Mouse (Mus musculus): ENCODE results near the gene 2700049A03Rik. TPM values are rescaled to one million over a fixed set of nuclear protein-coding genes. Genes with fewer than 3 reads are reported as not detected.

The 2700049A03Rik gene
- total RNA-seq, 2 experiments from 2014 or later: 3.1 to 3.5 TPM

DNA sequence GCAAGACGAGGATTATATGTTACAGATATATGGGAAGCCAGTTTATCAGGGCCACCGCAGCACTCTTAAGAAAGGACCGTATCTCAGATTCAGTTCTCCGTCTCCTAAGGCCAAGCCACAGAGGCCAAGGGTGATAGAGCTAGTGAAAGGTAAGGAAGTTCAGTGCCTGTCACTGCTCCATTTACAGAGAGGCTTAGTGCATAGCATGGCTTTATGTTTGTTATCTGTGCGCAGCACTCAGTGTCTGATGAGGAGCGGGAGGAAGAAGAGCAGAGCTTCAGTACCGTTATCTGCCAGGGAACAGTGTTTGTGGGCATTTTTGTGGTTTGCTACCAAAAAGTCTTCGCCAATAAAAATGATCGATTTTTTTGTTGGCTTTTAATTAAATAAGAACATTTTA is 27.8 kb downstream of the 2700049A03Rik start:
- DNase-seq: no peak
- intact Hi-C loops (cut with DNase I): no loop called here

DNA sequence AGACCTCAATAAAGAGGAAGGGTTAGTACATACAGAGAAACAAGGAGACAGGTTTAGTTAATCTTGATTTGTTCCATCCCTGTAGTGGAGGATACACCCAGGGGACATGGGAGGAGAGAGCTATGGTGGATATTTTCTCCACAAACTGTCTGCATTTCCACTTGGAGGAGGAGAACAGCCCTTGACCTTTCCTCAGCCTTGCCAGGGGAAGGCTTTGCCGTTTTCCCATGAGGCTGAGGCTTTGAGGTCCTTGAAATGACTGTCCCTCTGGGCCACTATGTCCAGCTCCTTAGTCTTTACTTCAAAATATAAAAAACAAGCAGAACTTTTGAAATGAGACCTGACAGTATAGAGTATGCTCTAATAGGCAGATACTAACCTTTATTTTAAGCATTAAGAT is 33.3 kb downstream of the 2700049A03Rik start:
- no peak for DNase-seq
- intact Hi-C loops (cut with DNase I): no loop called here

DNA sequence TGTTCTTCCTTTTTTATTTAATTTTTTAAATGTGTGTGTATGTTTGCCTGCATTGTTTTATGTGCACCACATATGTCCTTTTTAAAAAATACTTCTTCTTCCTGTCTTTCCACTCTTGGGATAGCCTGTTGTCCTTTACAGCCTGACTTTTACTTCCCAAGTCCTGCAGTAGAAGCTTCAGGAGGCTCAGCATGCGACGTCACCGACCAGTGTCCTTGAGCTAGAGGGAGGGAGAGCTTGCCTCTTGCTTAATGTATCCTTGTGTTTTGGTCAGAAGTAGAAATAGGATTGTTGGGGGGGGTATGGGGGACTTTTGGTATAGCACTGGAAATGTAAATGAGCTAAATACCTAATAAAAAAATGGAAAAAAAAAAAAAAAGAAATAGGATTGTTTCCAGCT is 47.1 kb downstream of the 2700049A03Rik start:
- intact Hi-C loops (cut with DNase I): no loop called here
- DNase-seq: no peak

DNA sequence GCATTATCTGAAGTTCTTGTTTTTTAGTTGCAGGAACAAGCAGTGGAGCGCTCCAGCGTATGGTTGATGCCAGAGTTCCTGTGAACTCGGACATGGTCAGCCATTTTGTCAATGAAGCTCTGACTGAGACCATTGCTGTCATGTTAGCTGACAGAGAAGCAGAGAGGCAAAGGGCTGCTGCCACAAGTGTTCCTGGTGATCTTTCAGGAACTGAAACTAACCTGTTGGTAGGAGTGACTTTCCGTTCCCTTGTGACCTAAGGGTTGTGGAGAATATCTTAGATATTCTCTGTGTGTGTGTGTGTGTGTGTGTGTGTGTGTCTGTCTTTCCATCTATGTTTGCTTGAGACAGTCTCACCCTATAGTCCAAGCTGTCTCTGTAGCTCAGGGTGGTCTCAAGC is 47.7 kb downstream of the 2700049A03Rik start:
- DNase-seq: no peak
- intact Hi-C loops (cut with DNase I): no loop called here

DNA sequence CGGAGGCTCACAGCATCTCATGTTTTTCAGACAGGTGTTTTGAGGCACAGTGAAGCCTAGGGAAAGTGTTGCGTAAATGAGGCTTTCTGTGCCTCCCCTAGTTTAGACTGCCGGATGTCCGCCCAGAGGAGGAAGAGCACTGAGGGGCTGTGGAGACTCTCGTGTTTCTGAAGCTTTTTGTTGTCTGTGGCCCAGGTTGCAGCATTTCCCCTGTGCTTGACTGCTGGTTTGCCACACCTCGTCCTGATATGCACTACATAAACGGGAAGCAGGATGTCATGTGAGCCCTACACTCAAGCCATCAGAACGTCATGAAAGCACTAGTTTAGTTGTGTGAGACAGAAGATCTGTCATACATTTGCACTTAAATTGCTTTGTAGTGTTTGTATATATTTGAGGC is 56.1 kb downstream of the 2700049A03Rik start:
- intact Hi-C loops (cut with DNase I): no loop called here
- no peak for DNase-seq

DNA sequence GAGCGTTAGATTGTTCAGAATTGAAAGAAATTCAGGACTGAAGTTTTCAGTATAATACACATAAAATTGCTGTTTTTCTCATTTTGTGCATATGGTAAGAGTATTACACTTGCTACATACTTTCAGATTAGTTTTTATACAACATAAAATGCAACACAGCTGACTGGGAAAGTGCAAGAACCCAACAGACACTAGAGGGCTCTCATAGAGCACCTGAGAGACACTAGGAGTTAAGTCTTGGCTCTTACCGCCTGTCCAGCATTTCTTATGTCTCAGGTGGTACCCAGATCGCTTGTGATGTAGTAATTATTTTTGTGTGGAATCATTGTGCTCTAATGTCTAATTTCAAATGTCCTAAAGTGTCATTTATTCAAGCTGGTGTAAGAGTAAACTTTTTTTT is 61.0 kb downstream of the 2700049A03Rik start:
- no peak for DNase-seq
- intact Hi-C loops (cut with DNase I): loop anchor here (2.0 kb wide), 1 partner anchor 511 kb away; no protein-coding TSS in a partner anchor

DNA sequence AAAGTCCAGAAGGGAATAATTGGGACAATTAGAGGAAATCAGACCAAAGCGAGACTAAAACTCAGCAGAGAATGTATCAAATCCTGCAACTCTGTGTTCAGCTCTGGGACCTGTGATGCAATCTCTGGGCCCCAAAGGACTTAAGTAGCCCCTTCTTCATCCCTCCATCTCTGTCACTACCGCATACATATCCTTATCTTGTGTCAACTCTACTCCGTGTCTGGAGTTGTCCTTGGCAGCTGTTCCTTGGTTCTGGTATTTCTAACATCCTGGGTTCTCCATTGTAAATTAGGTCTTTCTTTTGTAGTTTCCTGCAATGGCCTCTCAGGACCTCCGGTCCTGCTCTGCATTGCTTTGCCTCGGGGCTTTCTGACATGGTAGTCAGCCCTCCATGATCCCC is 65.1 kb downstream of the 2700049A03Rik start:
- intact Hi-C loops (cut with DNase I): loop anchor here (5.0 kb wide), 1 partner anchor 116 kb away; no protein-coding TSS in a partner anchor
- DNase-seq: no peak

DNA sequence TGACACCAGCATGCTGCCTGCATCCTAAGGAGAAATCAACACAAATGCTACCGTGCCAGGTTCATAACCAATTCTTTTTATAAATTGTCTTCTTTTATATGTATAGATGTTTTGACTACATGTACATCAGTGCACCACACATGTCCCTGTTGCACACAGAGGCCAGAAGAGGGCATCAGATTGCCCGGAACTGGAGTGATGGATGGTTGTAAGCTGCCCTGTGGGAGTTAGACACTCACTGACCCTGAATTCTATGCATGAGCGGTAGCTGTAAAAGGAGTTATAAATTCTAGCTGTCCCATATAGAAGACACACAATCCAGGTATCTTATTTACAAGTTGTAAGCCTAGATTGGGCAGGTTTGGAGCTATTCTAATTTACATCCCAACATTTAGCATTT is 67.7 kb downstream of the 2700049A03Rik start:
- intact Hi-C loops (cut with DNase I): loop anchor here (5.0 kb wide), 1 partner anchor 113 kb away; no protein-coding TSS in a partner anchor
- DNase-seq: no peak

DNA sequence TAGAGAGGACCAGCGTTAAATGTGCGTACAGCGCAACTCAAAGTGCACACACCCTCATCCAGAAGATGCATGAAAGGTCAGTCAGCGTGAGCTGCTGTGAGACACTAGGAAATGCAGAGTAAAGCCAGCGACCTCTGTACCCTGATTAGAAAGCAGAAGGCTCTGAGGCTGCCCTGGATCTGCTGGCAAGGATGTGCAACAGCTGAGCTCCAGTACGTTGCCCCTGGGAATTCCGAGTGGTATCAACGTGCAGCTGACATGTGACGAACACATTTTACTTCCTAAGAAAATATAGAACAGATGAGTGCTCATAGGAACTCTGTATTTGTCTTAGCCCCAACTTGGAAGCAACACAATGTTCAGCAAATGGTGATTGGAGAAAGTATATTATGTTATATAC is 80.5 kb downstream of the 2700049A03Rik start:
- intact Hi-C loops (cut with DNase I): no loop called here
- DNase-seq: no peak

DNA sequence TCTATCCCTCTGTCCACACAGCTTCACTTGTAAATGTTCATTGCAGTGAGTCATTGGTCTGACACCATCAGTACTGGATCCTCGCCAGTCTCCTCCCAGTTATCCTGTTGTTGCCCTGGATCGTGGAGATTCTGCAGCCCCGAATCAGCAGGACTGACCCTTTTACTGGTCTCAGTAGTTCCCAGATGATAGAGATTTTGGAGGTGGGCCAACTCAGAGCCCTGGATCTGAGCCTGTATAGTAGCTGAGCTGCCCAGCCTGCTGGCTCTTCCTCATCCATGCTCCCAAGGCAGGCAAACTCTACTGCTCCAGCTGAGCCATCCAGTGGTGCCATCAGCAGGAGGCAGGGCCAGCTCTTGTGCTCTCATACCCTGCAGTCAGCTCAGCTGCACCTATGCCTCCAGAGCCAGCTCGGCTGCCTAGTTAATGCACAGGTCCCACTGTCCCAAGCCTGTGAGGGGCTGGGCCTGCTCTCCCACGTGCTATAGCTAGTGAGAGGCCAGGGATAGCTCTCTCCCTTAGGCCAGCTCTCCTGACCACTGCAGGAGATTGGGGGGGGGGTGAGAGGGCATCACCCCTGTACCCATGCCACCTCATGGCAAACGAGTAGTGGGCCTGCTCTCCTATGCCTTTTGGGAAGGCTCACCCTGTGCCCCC is 81.3 kb downstream of the 2700049A03Rik start:
- intact Hi-C loops (cut with DNase I): no loop called here
- DNase-seq: no peak

DNA sequence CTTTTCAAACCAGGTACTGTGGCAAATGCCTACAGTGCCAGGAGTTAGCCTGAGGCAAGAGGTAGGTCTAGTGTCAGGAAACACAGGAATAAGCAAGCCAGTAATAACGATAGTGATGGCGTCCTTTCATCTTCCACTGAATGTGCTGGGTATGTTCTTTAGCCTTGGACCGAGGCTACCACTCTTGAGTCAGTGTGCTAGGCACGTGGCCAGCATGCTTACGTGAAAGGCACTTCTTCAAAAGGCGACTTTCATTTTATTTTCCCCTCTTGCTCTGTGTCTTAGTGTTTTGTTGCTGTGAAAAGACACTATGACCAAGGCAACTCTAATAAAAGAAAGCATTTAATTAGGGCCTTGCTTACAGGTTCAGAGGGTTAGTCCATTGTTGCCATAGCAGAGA is 86.1 kb downstream of the 2700049A03Rik start:
- no peak for DNase-seq
- intact Hi-C loops (cut with DNase I): no loop called here

DNA sequence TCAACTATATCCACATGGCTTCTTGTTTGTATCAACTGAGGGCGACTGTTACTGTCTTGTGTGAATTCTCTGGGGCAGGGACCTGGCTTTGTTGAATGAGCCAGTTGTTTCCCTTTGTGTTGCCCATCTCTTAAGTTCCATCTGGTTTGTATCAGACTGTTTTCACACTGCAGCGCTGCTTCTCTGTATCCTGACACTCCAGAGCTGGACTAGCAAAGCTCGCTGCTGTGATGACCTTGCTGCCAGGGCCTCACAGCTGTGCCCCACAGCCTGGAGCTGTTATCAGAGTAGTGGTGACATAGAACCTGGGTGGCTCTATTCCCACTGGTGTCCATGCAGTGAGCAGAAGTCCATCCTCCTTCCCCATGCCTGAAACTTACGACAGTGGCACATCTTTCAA is 91.1 kb downstream of the 2700049A03Rik start:
- intact Hi-C loops (cut with DNase I): no loop called here
- DNase-seq: no peak

DNA sequence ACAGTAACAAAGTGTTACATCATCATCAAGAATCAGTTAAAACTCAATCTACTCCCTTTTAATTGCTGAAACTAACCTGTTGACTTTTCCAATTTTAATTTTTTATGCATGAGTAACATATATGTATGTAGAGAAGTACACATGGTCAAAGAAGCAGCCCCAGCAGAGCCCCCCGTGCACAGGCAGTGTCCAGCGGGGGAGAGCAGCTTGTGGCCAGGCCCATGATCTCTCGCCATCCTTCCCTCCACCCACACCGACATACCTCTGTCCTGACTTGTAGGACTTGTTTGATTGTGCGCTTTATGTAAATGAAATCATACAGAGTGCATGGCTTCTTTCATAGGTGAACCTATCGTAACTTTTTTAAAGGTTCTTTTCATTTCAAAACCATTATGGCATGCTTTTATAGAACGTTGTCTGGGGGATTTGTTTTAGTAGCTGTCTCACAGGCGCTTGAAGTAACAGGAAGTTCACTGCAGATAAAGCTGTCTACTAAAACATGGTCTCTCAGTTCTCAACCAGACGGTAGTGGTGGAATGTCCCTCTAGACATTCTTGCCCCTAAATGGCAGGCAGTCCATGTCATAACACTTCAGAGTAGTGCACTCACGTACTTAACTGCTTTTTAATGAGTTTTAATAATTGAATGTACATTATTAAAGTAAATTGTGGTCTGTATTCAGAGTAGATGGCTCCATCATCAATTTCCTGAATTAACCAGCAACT is 92.4 kb downstream of the 2700049A03Rik start:
- no peak for DNase-seq

DNA sequence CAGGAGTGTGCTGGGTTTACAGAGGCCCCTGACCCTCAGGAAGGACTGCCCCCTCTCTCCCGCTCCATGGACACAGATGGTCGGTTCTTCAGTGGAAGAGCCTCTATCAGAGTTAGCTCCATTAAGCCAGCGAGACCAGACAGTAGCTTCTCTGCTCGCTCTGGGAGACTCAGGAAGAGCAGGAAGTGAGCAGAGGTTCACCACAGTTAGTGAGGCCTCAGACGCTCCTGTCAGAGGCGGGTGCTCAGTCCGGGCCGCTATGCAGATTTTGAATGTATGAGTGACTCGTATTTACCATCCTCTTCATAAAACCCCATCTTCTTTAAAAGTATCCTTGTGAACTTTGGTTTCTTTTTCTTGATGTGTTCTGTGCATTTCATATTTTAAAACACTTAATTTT is 94.9 kb downstream of the 2700049A03Rik start:
- intact Hi-C loops (cut with DNase I): no loop called here
- DNase-seq: no peak

More for the DNA sequence above, 92.4 kb downstream of the 2700049A03Rik start:
- intact Hi-C loops (cut with DNase I): no loop called here

DNA sequence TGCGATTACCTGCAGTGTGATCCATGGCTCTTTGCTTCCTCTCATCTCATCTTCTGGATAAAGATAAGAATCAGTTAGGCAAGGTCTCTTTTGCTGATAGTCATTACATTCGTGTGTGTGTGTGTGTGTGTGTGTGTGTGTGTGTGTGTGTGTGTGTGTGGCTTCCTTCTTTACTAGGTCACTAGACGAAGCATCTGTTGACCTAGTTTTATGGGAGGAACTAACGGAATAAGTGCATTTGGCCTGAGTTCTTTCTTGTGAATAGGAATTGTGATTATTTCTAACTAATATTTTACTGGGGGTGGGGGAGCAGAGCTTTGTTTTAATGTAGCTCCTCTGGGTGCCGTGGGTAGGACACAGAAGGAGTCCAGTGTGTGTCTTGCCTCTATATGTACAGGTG is 96.8 kb downstream of the 2700049A03Rik start:
- no peak for DNase-seq

DNA sequence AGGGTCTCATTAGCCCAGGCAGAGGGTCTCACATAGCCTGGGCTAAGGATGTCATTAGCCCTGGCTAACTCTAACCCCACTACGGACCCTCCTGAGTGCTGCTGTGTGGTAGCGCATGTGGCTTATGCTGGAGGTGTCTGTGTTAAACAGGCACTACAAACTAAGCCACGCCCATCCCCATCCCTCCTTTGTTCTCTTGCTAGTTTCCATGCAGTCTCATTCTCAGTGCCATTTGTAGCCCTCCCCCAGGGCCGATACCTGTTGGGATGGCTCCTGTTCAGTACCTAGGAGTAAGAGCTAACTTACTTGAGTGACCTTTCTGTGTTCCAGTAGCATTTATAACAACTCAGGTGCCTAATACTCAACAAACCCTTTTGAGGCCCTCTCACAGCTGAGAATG is 100.4 kb downstream of the 2700049A03Rik start:
- DNase-seq: no peak
- intact Hi-C loops (cut with DNase I): no loop called here

More for the DNA sequence above, 96.8 kb downstream of the 2700049A03Rik start:
- intact Hi-C loops (cut with DNase I): no loop called here

DNA sequence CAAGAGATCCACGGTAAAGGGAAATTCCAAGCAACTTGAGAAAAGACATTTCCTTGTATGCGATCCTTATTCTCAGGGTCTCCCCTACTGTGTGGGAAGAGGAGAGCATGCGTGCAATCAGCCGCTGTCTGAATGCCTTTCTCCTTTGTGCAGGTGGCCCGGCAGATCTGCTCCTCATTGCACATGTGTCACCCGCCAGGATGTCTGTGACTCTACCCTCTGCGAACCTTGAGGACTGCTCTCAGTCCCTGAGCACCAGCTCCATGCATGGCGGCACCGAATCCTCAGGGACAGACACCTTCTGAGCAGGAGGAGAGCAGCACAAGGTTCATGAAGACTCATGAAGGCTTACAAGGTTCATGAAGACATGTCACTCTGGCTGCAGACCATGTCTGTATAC is 106.1 kb downstream of the 2700049A03Rik start:
- no peak for DNase-seq
- intact Hi-C loops (cut with DNase I): no loop called here

DNA sequence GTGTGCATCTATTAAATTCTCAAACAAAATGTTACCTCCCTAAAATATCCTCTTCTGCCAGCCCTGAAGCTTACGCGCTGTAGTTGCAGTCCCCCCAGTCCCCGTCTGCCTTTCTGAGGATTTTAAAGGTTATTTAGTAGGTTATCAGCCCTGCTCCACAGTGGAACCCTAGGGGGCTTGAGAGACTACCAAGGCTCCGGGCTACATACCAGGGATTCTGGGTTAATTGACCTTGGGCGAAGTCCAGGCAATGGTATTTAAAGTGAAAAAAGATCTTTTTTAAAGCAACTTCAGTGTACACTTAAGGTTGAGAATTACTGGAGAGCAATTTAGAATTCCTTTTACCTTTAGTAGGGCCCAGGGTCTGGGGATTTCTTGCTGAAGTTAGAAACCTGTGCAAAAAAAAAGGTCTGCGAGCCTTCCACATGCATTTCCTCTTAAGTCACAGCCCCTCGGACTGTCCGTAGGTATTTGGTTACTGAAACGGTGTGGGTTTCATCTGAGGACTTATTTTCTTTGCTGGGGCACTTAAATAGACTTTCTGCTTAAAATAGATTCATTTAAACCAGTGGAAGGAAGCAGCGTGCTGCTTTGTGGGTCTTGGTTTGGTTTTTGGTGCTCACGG is 108.2 kb downstream of the 2700049A03Rik start:
- intact Hi-C loops (cut with DNase I): no loop called here
- DNase-seq: no peak

DNA sequence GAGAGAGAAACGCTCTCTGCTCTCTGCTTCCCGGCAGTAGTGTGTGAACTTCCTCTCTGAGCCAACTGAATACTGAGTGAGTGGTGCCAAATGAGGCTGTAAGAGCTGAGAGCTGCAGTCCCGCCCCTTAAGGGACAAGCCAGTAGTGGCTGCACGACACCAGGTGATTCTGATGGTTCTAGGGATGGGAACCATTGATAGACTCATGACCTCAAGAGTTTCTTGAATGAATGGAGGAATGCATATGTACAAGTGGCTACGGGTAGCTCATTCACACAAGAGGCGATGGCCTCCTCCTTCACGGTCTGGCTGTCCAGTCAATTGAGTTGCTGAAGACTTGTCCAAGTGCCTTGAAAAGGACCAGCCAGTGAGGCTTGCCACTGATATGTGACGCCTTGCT is 110.5 kb downstream of the 2700049A03Rik start:
- intact Hi-C loops (cut with DNase I): no loop called here
- no peak for DNase-seq

DNA sequence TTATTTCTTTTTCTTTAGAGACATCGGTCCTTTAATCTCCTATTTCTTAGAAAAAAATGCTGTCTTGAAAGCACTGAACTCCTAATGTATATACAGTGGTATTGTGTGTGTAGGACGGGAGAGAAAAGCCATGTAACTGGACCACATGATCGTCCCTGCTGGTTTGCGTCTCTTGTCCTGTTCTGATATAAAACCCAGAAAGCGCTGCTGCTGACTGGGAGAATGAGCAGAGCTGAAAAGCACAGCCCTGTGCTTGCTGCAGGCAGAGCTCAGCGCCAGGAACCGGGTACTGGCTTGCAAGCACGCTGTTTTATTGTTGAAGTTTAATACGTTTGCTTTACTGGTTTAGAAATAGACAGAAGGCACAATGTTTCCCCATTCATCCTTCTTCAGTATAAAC is 112.7 kb downstream of the 2700049A03Rik start:
- DNase-seq: no peak
- intact Hi-C loops (cut with DNase I): no loop called here

DNA sequence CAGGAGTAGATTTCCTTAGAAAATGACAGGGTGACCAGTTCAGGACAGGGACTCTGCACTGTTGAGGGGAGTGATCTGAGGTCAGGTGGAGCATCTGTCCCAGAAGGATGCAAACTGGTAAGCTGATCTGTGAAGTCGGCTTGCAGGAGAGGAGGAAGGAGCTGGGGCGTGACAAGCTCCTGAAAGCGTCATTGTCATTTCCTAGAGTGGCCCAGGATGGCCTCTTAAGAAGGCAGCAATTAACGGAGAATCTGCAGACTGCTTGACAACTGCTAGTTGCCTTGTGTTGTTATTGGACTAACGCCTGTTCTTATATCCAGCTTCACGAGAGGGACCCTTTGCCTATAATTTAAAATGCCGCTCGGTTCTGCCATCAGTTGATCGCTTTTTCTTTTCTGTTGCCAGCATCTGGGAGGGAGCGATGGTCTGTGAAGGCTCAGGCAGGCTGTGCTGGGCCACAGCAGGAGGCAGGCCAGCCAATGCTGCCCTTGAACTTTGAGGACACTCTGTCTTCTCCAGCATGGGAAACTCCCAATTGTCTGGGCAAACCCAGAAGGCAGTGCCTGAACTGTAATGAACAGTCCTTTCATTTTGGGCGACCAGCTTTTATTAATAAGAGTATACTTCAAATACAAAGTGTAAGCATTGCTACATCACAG is 116.0 kb downstream of the 2700049A03Rik start:
- no peak for DNase-seq
- intact Hi-C loops (cut with DNase I): no loop called here
